23 mouse cellular contexts compared by ENCODE assay signal in genomic region chr1:120704201-120704600, GRCm38 (mm10).
DNase-seq lines count a peak whose midpoint lies in the region; ATAC-seq lines count a peak whose summit lies in the region.
"Had no signal": no experiment of that assay in that cellular context is flagged by ENCODE, and none has a peak within 500 bp of the region (broad histone marks: within the 10 kb centered on the region; RNA-seq: fewer than 3 reads in every experiment).

No protein-coding gene starts in this region.

- WGBS in midbrain, embryonic 11.5 days, result 73% methylated on average over 5 of the region's 5 CpGs
- WGBS in midbrain, embryonic 15.5 days, result 60% methylated on average over 5 of the region's 5 CpGs
- WGBS in forebrain, embryonic 11.5 days, result 66% methylated on average over 5 of the region's 5 CpGs

- H3K4me1 ChIP-seq in midbrain, embryonic 11.5 days (ENCODE audit: control insufficient read depth, insufficient read depth, low read length), result no peaks in the 10 kb centered on the region
- H3K4me1 ChIP-seq in midbrain, embryonic 15.5 days, result no peaks in the 10 kb centered on the region
- H3K4me1 ChIP-seq in forebrain, embryonic 11.5 days (replicated peaks; ENCODE audit: control insufficient read depth, insufficient read depth, low read length), result no peaks in the 10 kb centered on the region
- H3K4me1 ChIP-seq: embryonic facial prominence, embryonic 10.5 days; embryonic facial prominence, embryonic 12.5 days; forebrain, embryonic 12.5 days had no signal

- H3K27ac ChIP-seq in midbrain, embryonic 11.5 days (ENCODE audit: low read depth, low read length), result no peak overlapping the region
- no peak overlapping the region for H3K27ac ChIP-seq in midbrain, embryonic 15.5 days
- H3K27ac ChIP-seq in forebrain, embryonic 11.5 days (ENCODE audit: low read depth, low read length), result no peak overlapping the region
- H3K27ac ChIP-seq: embryonic facial prominence, embryonic 10.5 days; embryonic facial prominence, embryonic 12.5 days; forebrain, embryonic 12.5 days had no signal

- no peak overlapping the region for H3K4me2 ChIP-seq in midbrain, embryonic 11.5 days
- H3K4me2 ChIP-seq in midbrain, embryonic 15.5 days, result no peak overlapping the region
- H3K4me2 ChIP-seq in forebrain, embryonic 11.5 days (ENCODE audit: low read depth, low read length, severe bottlenecking), result no peak overlapping the region
- H3K4me2 ChIP-seq: embryonic facial prominence, embryonic 12.5 days; forebrain, embryonic 12.5 days had no signal

- H3K9ac ChIP-seq in midbrain, embryonic 11.5 days (ENCODE audit: low read length), result no peak overlapping the region
- no peak overlapping the region for H3K9ac ChIP-seq in midbrain, embryonic 15.5 days
- no peak overlapping the region for H3K9ac ChIP-seq in forebrain, embryonic 11.5 days (ENCODE audit: low read length)
- H3K9ac ChIP-seq: embryonic facial prominence, embryonic 12.5 days; forebrain, embryonic 12.5 days had no signal

- H3K36me3 ChIP-seq in midbrain, embryonic 11.5 days (ENCODE audit: control insufficient read depth, insufficient read depth, low read length), result no peaks in the 10 kb centered on the region
- H3K36me3 ChIP-seq in midbrain, embryonic 15.5 days (replicated peaks), result no peaks in the 10 kb centered on the region
- no peaks in the 10 kb centered on the region for H3K36me3 ChIP-seq in forebrain, embryonic 11.5 days (ENCODE audit: control insufficient read depth, insufficient read depth, low read length)
- H3K36me3 ChIP-seq: embryonic facial prominence, embryonic 10.5 days; embryonic facial prominence, embryonic 12.5 days; forebrain, embryonic 12.5 days; G1E had no signal

- no peak overlapping the region for H3K4me3 ChIP-seq in midbrain, embryonic 11.5 days (ENCODE audit: low read depth, low read length)
- no peak overlapping the region for H3K4me3 ChIP-seq in midbrain, embryonic 15.5 days
- H3K4me3 ChIP-seq in forebrain, embryonic 11.5 days (ENCODE audit: low read depth, low read length), result no peak overlapping the region
- H3K4me3 ChIP-seq: embryonic facial prominence, embryonic 10.5 days; embryonic facial prominence, embryonic 12.5 days; forebrain, embryonic 12.5 days had no signal

- no peaks in the 10 kb centered on the region for H3K9me3 ChIP-seq in midbrain, embryonic 11.5 days (ENCODE audit: control insufficient read depth, low read length)
- no peaks in the 10 kb centered on the region for H3K9me3 ChIP-seq in midbrain, embryonic 15.5 days
- H3K9me3 ChIP-seq in forebrain, embryonic 11.5 days (ENCODE audit: control insufficient read depth, low read length), result no peaks in the 10 kb centered on the region
- H3K9me3 ChIP-seq: embryonic facial prominence, embryonic 10.5 days; embryonic facial prominence, embryonic 12.5 days; forebrain, embryonic 12.5 days had no signal

- ATAC-seq in midbrain, embryonic 11.5 days (ENCODE audit: low FRiP score), result no peak
- no peak for ATAC-seq in midbrain, embryonic 15.5 days (replicated peaks)
- ATAC-seq in forebrain, embryonic 11.5 days (replicated peaks; ENCODE audit: low FRiP score), result no peak
- ATAC-seq in frontal cortex, adult (ENCODE audit: low TSS enrichment), result no peak
- ATAC-seq: activated CD4-positive, CD25-positive, alpha-beta regulatory T cell, adult 4 months; forebrain, embryonic 14.5 days; forebrain, embryonic 16.5 days; Patski had no signal

- H3K27me3 ChIP-seq in midbrain, embryonic 11.5 days (ENCODE audit: control insufficient read depth, insufficient read depth, low read length), result no peaks in the 10 kb centered on the region
- no peaks in the 10 kb centered on the region for H3K27me3 ChIP-seq in midbrain, embryonic 15.5 days (replicated peaks)
- no peaks in the 10 kb centered on the region for H3K27me3 ChIP-seq in forebrain, embryonic 11.5 days (ENCODE audit: control insufficient read depth, insufficient read depth, low read length)
- H3K27me3 ChIP-seq: embryonic facial prominence, embryonic 12.5 days; forebrain, embryonic 12.5 days had no signal

- DNase-seq in midbrain, embryonic 11.5 days (ENCODE audit: low spot score, missing footprints), result peak; percentile 21
- DNase-seq in R1 (ENCODE audit: low read depth, low spot score), result peak; percentile 57
- DNase-seq in retina, embryonic 14.5 days (ENCODE audit: low spot score), result peak; percentile 12
- no peak for DNase-seq in forebrain, embryonic 11.5 days (ENCODE audit: low spot score)
- DNase-seq in layer of hippocampus, postnatal 36 days, result no peak
- DNase-seq: adrenal gland, adult 8-10 months; adrenal gland, postnatal 14 days; adrenal gland, postnatal 36 days; cerebellum, adult 11-12 months; cerebellum, adult 2 months; cerebellum, adult 9-10 months; cerebellum, postnatal 10 days; cerebellum, postnatal 25 days had no signal

Comparison
In these comparisons a context has a peak if more than half of its experiments do, and no peak if none do; other contexts are left out.
1. DNase-seq: peak in midbrain, embryonic 11.5 days (single experiment), R1 (single experiment) and retina, embryonic 14.5 days (single experiment); none in forebrain, embryonic 11.5 days (single experiment) and layer of hippocampus, postnatal 36 days (0 of 2).